Mouse (Mus musculus): ENCODE data around the gene Zfp638. TPM values are rescaled to one million over a fixed set of nuclear protein-coding genes. Genes with fewer than 3 reads are reported as not detected.

Zfp638 gene
- polyA plus RNA-seq, 1 experiment from 2014 or later = 34.4 TPM

GRCm38 (mm10) chr6:83953603-83954002 is 86.7 kb downstream of the Zfp638 start:
- Histone ChIP-seq H3K4me3 (ENCODE audit: low read length) (no peak overlapping the region), H3K36me3 (ENCODE audit: control insufficient read depth, insufficient read depth, low read length) (0 out of 2 replicates have a peak, but pooled peaks cover 6% of the 10 kb centered on the region), H3K9ac (ENCODE audit: low read depth, low read length) (no peak overlapping the region), H3K4me1 (ENCODE audit: control insufficient read depth, insufficient read depth, low read length) (no peaks in the 10 kb centered on the region), H3K27me3 (replicated peaks; ENCODE audit: control insufficient read depth, insufficient read depth, low read length) (no peaks in the 10 kb centered on the region), H3K9me3 (ENCODE audit: control insufficient read depth, low read length) (no peaks in the 10 kb centered on the region), H3K4me2 (ENCODE audit: low read depth, low read length) (no peak overlapping the region), H3K27ac (ENCODE audit: low read length) (no peak overlapping the region)
- ATAC-seq = no peak

- no peaks in the 10 kb centered on the region for H3K9me3 ChIP-seq (ENCODE audit: control insufficient read depth, low read length)
- H3K9ac ChIP-seq (ENCODE audit: low read depth, low read length) = no peak overlapping the region
- H3K4me3 ChIP-seq (ENCODE audit: low read length) = no peak overlapping the region
- H3K27ac ChIP-seq (ENCODE audit: low read length) = no peak overlapping the region
- no peak overlapping the region for H3K4me2 ChIP-seq (ENCODE audit: low read depth, low read length)
- no peaks in the 10 kb centered on the region; the same call in 1 of the 2 replicates for H3K36me3 ChIP-seq (ENCODE audit: control insufficient read depth, insufficient read depth, low read length)
- no peak for ATAC-seq
- H3K4me1 ChIP-seq (ENCODE audit: control insufficient read depth, insufficient read depth, low read length) = no peaks in the 10 kb centered on the region
- 93% methylated on average over 5 of the region's 5 CpGs for WGBS
- H3K27me3 ChIP-seq (replicated peaks; ENCODE audit: control insufficient read depth, insufficient read depth, low read length) = no peaks in the 10 kb centered on the region
Observed at GRCm38 (mm10) chr6:83987642-83988041, 120.7 kb downstream of the Zfp638 start.

GRCm38 (mm10) chr6:84002716-84003115 is 135.8 kb downstream of the Zfp638 start:
- Histone ChIP-seq H3K27ac (ENCODE audit: low read length) (no peak overlapping the region), H3K9me3 (ENCODE audit: control insufficient read depth, low read length) (no peaks in the 10 kb centered on the region), H3K4me3 (ENCODE audit: low read length) (no peak overlapping the region), H3K4me1 (ENCODE audit: control insufficient read depth, insufficient read depth, low read length) (no peaks in the 10 kb centered on the region), H3K27me3 (replicated peaks; ENCODE audit: control insufficient read depth, insufficient read depth, low read length) (no peaks in the 10 kb centered on the region), H3K4me2 (ENCODE audit: low read depth, low read length) (no peak overlapping the region), H3K9ac (ENCODE audit: low read depth, low read length) (no peak overlapping the region), H3K36me3 (ENCODE audit: control insufficient read depth, insufficient read depth, low read length) (no peaks in the 10 kb centered on the region)
- WGBS = 45% methylated on average over 1 of the region's 1 CpGs
- no peak for ATAC-seq

GRCm38 (mm10) chr6:84004295-84004694 is 137.4 kb downstream of the Zfp638 start:
- no peak overlapping the region for H3K4me2 ChIP-seq (ENCODE audit: low read depth, low read length)
- H3K27ac ChIP-seq (ENCODE audit: low read length) = no peak overlapping the region
- ATAC-seq = no peak
- H3K36me3 ChIP-seq (ENCODE audit: control insufficient read depth, insufficient read depth, low read length) = no peaks in the 10 kb centered on the region
- H3K4me3 ChIP-seq (ENCODE audit: low read length) = no peak overlapping the region
- H3K9ac ChIP-seq (ENCODE audit: low read depth, low read length) = no peak overlapping the region
- no peaks in the 10 kb centered on the region for H3K9me3 ChIP-seq (ENCODE audit: control insufficient read depth, low read length)
- H3K4me1 ChIP-seq (ENCODE audit: control insufficient read depth, insufficient read depth, low read length) = peaks cover 11% of the 10 kb centered on the region
- WGBS = 85% methylated on average over 4 of the region's 4 CpGs
- no peaks in the 10 kb centered on the region for H3K27me3 ChIP-seq (replicated peaks; ENCODE audit: control insufficient read depth, insufficient read depth, low read length)

- H3K9ac ChIP-seq (ENCODE audit: low read depth, low read length) = peak within 1 kb of the TSS; percentile 64
- WGBS = under 1% methylated on average over 41 of the region's 41 CpGs
Observed at GRCm38 (mm10) chr6:84008363-84009171, 141.7 kb downstream of the Zfp638 start, which contains the start of gene Dysf. TSS of gene Dysf (plus strand) at chr6:84008590.

GRCm38 (mm10) chr6:84009172-84009872 is 142.4 kb downstream of the Zfp638 start:
- H3K9ac ChIP-seq (ENCODE audit: low read depth, low read length) = 0 out of 2 replicates have a peak overlapping the region, but pooled peaks have one; percentile 8
- peak overlapping the region; percentile 54 for H3K27ac ChIP-seq (ENCODE audit: low read length)
- no peaks in the 10 kb centered on the region for H3K27me3 ChIP-seq (replicated peaks; ENCODE audit: control insufficient read depth, insufficient read depth, low read length)
- 24% methylated on average over 8 of the region's 8 CpGs for WGBS
- peaks cover 20% of the 10 kb centered on the region for H3K4me1 ChIP-seq (ENCODE audit: control insufficient read depth, insufficient read depth, low read length)
- H3K36me3 ChIP-seq (ENCODE audit: control insufficient read depth, insufficient read depth, low read length) = no peaks in the 10 kb centered on the region
- no peaks in the 10 kb centered on the region for H3K9me3 ChIP-seq (ENCODE audit: control insufficient read depth, low read length)
- no peak for ATAC-seq
- peak overlapping the region; percentile 87 for H3K4me2 ChIP-seq (ENCODE audit: low read depth, low read length)
- peak overlapping the region; percentile 51 for H3K4me3 ChIP-seq (ENCODE audit: low read length)

More at GRCm38 (mm10) chr6:84008363-84009171, 141.7 kb downstream of the Zfp638 start, which contains the start of gene Dysf:
- peak within 1 kb of the TSS; percentile 51 for H3K4me3 ChIP-seq (ENCODE audit: low read length)
- peak within 1 kb of the TSS; percentile 54; the same call in 1 of the 2 replicates for H3K27ac ChIP-seq (ENCODE audit: low read length)
- peaks cover 20% of the 10 kb centered on the region for H3K4me1 ChIP-seq (ENCODE audit: control insufficient read depth, insufficient read depth, low read length)
- no peaks in the 10 kb centered on the region for H3K27me3 ChIP-seq (replicated peaks; ENCODE audit: control insufficient read depth, insufficient read depth, low read length)
- H3K9me3 ChIP-seq (ENCODE audit: control insufficient read depth, low read length) = no peaks in the 10 kb centered on the region
- peak; percentile 69 for ATAC-seq
- H3K36me3 ChIP-seq (ENCODE audit: control insufficient read depth, insufficient read depth, low read length) = no peaks in the 10 kb centered on the region
- peak within 1 kb of the TSS; percentile 87 for H3K4me2 ChIP-seq (ENCODE audit: low read depth, low read length)

- peak; percentile 26; the same call in 1 of the 2 replicates for ATAC-seq
- no peak overlapping the region for H3K4me3 ChIP-seq (ENCODE audit: low read length)
Observed at GRCm38 (mm10) chr6:84009915-84010302, 143.0 kb downstream of the Zfp638 start.

GRCm38 (mm10) chr6:84010303-84011225 is 143.7 kb downstream of the Zfp638 start:
- 49% methylated on average over 8 of the region's 8 CpGs for WGBS
- ATAC-seq = peak; percentile 56

More at GRCm38 (mm10) chr6:84009915-84010302, 143.0 kb downstream of the Zfp638 start:
- Histone ChIP-seq H3K9ac (ENCODE audit: low read depth, low read length) (0 out of 2 replicates have a peak overlapping the region, but pooled peaks have one; percentile 8), H3K4me1 (ENCODE audit: control insufficient read depth, insufficient read depth, low read length) (peaks cover 20% of the 10 kb centered on the region), H3K27me3 (replicated peaks; ENCODE audit: control insufficient read depth, insufficient read depth, low read length) (no peaks in the 10 kb centered on the region), H3K9me3 (ENCODE audit: control insufficient read depth, low read length) (no peaks in the 10 kb centered on the region), H3K27ac (ENCODE audit: low read length) (peak overlapping the region; percentile 54), H3K4me2 (ENCODE audit: low read depth, low read length) (peak overlapping the region; percentile 87), H3K36me3 (ENCODE audit: control insufficient read depth, insufficient read depth, low read length) (no peaks in the 10 kb centered on the region)
- WGBS = 49% methylated on average over 4 of the region's 4 CpGs

More at GRCm38 (mm10) chr6:84010303-84011225, 143.7 kb downstream of the Zfp638 start:
- Histone ChIP-seq H3K9me3 (ENCODE audit: control insufficient read depth, low read length) (no peaks in the 10 kb centered on the region), H3K9ac (ENCODE audit: low read depth, low read length) (0 out of 2 replicates have a peak overlapping the region, but pooled peaks have one; percentile 8), H3K27ac (ENCODE audit: low read length) (peak overlapping the region; percentile 54), H3K4me2 (ENCODE audit: low read depth, low read length) (peak overlapping the region; percentile 87; the same call in 1 of the 2 replicates), H3K27me3 (replicated peaks; ENCODE audit: control insufficient read depth, insufficient read depth, low read length) (no peaks in the 10 kb centered on the region), H3K4me3 (ENCODE audit: low read length) (no peak overlapping the region), H3K36me3 (ENCODE audit: control insufficient read depth, insufficient read depth, low read length) (no peaks in the 10 kb centered on the region), H3K4me1 (ENCODE audit: control insufficient read depth, insufficient read depth, low read length) (peaks cover 20% of the 10 kb centered on the region)

All from intestine, embryonic 16.5 days (tissue).